Mouse (Mus musculus) myocyte (in vitro differentiated cells): ENCODE results near the gene Fam110a.

Experiments
- E2F4 ChIP-seq: IDR thresholded peaks from one replicate; pipeline ENCODE4 v1.6.1; 2011; ENCODE audit warnings: mild to moderate bottlenecking, control low read depth, moderate library complexity; ENCODE audit not compliant: insufficient read depth
- MAX ChIP-seq: IDR thresholded peaks from one replicate; pipeline ENCODE4 v1.6.1; 2011; ENCODE audit warnings: low read depth, mild to moderate bottlenecking, control low read depth
- MYOD1 ChIP-seq, 3 experiments: IDR thresholded peaks; one replicate each; pipeline ENCODE4 v1.6.1; 2011; ENCODE audit warnings: control low read depth in 2 of 3, low read depth in 2 of 3, mild to moderate bottlenecking in 2 of 3, moderate library complexity in 1 of 3; ENCODE audit not compliant: insufficient read length in 2 of 3, control insufficient read depth in 1 of 3
- MYOG ChIP-seq, 3 experiments: IDR thresholded peaks; one replicate each; pipeline ENCODE4 v1.6.1; 2011; ENCODE audit warnings: control low read depth in 2 of 3, low read depth in 2 of 3, mild to moderate bottlenecking in 2 of 3; ENCODE audit not compliant: insufficient read length in 2 of 3, control insufficient read depth in 1 of 3, insufficient read depth in 1 of 3
- POLR2A ChIP-seq: IDR thresholded peaks from one replicate; pipeline ENCODE4 v1.6.1; 2011; ENCODE audit warnings: low read depth, mild to moderate bottlenecking, control low read depth, moderate library complexity; ENCODE audit not compliant: insufficient read length
- POLR2AphosphoS2 ChIP-seq: IDR thresholded peaks from one replicate; pipeline ENCODE4 v1.6.1; 2011; ENCODE audit warnings: low read depth, control low read depth; ENCODE audit not compliant: insufficient read length
- REST ChIP-seq: IDR thresholded peaks from one replicate; pipeline ENCODE4 v1.6.1; 2011; ENCODE audit warnings: mild to moderate bottlenecking, control low read depth, moderate library complexity; ENCODE audit not compliant: insufficient read depth, insufficient read length
- SRF ChIP-seq: IDR thresholded peaks from one replicate; pipeline ENCODE4 v1.6.1; 2011; ENCODE audit warnings: low read depth; ENCODE audit not compliant: control insufficient read depth, insufficient read length
- TCF12 ChIP-seq: IDR thresholded peaks from one replicate; pipeline ENCODE4 v1.6.1; 2011; ENCODE audit warnings: mild to moderate bottlenecking, control low read depth; ENCODE audit not compliant: poor library complexity, insufficient read depth, severe bottlenecking
- TCF3 ChIP-seq: IDR thresholded peaks from one replicate; pipeline ENCODE4 v1.6.1; 2011; ENCODE audit warnings: low read depth, control low read depth; ENCODE audit not compliant: insufficient read length
- USF1 ChIP-seq: IDR thresholded peaks from one replicate; pipeline ENCODE4 v1.6.1; 2011; ENCODE audit warnings: low read depth, mild to moderate bottlenecking, control low read depth, moderate library complexity

DNA sequence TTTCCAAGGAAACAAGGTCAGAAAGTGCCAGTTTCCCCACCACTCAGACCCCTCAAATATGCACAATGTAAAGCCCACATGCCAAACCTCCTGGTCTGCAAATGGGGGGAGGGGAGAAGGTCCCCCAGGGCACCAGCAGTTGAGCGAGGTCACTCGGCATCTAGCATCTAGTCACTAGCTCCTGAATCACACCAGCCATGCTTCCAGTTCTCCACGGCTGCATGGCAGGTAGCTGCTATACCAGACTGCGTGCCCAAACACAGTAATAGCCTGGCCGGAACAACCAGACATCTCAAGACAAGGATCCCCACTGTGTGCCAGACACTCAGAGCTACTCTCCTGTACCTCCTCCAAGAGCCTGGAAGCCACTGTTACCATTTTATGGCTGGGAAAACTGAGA lies 8.3 kb downstream of the Fam110a start:
- TF ChIP-seq MYOG (IDR thresholded peaks at IDR 0.05; ENCODE audit: control insufficient read depth in 1 of 3, insufficient read depth in 1 of 3, insufficient read length in 2 of 3, low read depth in 2 of 3) (no peak), SRF (no peak), E2F4 (no peak), POLR2AphosphoS2 (no peak), MYOD1 (IDR thresholded peaks at IDR 0.05; ENCODE audit: control insufficient read depth in 1 of 3, insufficient read length in 2 of 3, low read depth in 2 of 3) (no peak), MAX (no peak), POLR2A (no peak), TCF12 (no peak), REST (no peak), USF1 (no peak), TCF3 (no peak)
